Mouse (Mus musculus): ENCODE measurements at regions not wholly inside any gene's neighbourhood (a gene's known extent, or its start where the extent isn't known, plus 50 kb on each side); places are given as distances from the start of the nearest gene placed in this dataset.

DNA sequence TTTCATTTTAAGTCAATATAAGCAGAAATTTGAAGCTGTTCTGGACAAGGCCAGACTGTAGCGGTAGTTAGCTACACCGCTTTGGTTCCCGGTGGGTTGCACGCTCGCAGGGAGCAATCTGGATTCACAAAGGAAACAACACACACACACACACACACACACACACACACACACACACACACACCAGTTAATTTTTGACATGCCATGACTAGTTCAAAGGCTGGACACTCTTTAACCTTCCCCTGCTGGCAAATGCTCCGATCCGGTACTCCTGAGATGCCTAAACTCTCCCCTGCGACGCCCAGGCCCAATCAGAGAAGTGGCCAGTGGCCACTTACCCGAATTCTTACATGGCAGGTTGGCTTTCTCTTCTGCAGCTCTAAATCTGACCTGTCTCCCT, 141.2 kb upstream of the Dnajc19 start:
- peak; percentile 25 to 44 for DNase-seq

DNA sequence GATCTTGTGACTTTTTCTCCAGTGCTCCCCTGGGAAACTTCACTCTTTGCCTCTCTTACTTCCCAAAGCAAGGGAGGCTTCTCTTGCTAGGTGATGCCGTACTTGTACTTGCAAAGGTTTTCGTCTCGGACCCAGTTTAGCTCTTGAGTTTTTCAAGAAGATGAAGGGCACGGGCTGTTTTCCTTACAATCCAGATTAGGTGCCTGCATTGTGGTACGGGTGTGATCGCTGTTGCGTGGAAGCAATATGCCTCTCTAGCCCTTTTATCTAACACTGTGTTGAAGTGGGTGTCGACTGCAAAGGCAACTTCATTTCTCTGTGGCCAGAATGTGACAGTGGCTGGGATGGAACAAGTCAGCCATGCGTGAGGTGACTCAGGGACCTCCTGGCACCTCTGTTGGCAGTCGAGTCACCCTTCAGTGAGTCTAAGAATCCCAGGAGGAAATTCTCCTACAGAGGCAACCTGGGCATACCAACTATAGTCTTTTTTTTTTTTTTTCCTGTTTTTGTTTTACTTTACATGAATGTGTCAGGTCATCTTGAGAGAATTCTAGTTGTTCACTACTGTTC, 138.7 kb upstream of the Dnajc19 start:
- DNase-seq = no peak

GRCm38 (mm10) chr3:34219096-34219495, 138.0 kb upstream of the Dnajc19 start:
- DNase-seq = no peak

- no peak for DNase-seq
Measured at GRCm38 (mm10) chr3:34217911-34218310, 136.8 kb upstream of the Dnajc19 start.

DNA sequence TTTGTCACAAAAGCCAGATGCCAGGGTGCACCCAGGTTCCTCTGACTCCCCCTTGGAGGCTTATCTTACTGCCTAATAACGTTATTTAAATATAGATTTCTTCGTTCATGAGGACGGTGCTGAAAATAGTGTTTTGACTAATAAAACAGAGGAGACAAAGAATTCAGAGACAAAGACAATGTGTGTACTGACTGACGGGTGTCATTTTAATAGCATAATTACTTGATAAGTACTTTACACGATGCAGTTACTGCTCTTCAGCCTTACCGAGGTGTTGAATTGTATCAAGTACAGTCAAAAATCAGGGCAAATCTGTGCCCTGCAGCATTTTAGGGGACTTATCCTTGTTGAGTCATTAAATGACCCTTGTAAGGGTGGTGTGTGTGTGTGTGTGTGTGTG, 133.1 kb upstream of the Dnajc19 start:
- DNase-seq = no peak

GRCm38 (mm10) chr3:34206454-34206853, 125.3 kb upstream of the Dnajc19 start:
- DNase-seq = no peak

- DNase-seq = peak; percentile 61 to 65
Measured at GRCm38 (mm10) chr3:34198228-34198627, 117.1 kb upstream of the Dnajc19 start.

- no peak for DNase-seq
Measured at GRCm38 (mm10) chr3:34197163-34197455, 116.0 kb upstream of the Dnajc19 start.

- no peak for DNase-seq
Measured at GRCm38 (mm10) chr3:34196451-34197162, 115.5 kb upstream of the Dnajc19 start.

- DNase-seq = no peak
Measured at GRCm38 (mm10) chr3:34195729-34196450, 114.8 kb upstream of the Dnajc19 start.

- no peak for DNase-seq
Measured at GRCm38 (mm10) chr3:34173416-34174097, 92.4 kb upstream of the Dnajc19 start.

- DNase-seq = no peak
Measured at GRCm38 (mm10) chr3:34172899-34173298, 91.8 kb upstream of the Dnajc19 start.

- no peak for DNase-seq
Measured at GRCm38 (mm10) chr3:34171893-34172292, 90.8 kb upstream of the Dnajc19 start.

DNA sequence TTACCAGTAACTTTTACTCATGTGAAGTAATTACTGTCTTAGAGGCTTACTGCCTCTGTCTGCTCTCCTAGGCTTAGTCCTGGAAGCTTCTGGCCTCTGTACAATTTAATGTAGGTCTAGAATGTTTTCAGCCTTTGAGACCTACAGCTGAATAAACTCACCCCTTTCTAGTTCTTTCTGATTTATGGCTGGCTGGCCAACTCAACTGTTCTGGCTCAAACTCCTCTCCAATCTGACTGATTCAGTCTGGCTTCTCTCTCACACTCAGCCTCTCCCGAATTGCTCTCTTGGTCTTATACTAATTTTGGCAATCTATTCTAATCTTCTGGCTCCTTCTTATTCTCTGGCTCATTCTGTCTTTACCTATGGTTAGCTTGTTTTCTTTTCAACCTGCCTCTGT, 87.0 kb upstream of the Dnajc19 start:
- no peak for DNase-seq

DNA sequence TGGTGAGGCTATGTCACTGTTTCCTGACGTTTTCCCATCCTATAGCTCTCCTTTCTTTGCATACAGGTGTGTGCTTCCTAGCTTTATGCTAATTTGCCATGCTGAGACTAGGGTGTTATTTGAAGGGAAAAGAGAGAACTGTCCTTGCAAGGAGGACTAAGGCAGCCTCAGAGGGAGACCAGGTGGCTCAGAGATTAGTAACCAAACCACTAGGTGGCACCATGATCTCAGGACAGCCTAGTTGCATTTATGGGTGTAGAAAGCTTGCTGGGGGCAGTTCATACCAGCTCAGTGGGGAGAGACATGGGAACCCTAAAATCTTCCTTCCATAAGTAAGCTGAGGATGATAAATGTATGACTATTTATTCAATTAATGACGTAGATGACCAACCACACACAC, 68.9 kb upstream of the Dnajc19 start:
- DNase-seq = peak in 1 of 2 experiments; percentile 10

GRCm38 (mm10) chr3:34143652-34144051, 62.5 kb upstream of the Dnajc19 start:
- DNase-seq = no peak

GRCm38 (mm10) chr3:34139227-34139626, 58.1 kb upstream of the Dnajc19 start:
- no peak for DNase-seq

DNA sequence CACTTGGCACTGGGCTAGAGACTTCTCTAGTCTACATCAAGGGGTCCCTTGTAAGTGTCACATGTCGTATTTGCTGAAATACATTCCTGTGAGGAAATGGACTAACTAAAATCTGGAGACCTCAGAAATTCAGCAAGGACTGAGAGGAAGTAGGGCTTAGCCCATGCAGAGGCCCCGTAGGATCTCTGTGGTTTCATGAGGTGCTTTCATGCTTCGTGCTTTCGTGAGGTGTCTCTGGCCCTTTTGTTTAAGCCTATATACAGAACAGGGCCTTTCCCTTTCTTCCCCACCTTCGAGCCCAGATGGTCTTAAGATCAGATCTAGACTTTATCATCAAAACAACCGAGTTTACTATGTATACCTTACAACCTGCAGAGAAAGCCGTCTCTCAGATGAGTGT, 56.9 kb upstream of the Dnajc19 start:
- DNase-seq = no peak

DNA sequence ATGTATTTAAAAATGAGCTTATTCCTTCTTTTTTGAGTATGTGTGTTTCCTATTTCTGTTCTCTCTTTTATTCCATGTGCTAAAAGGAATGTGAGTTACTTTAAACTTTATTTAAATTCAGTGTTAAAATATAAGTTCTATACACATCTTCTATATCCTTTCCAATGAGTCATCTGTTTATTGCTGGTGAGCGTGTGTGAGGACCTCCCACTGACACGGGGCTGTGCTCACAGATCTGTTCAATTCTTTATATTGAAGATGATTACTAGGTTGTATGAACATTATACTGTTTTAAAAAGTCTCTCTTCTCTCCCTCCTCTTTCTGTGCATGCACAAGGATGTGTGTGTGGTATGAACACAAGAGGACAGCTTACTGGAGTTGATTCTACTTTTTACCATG, 55.3 kb upstream of the Dnajc19 start:
- DNase-seq = no peak

Data from kidney, postnatal 25 days (tissue).